Mouse (Mus musculus) MEL (cell line): ENCODE results near the gene Gpha2. TPM values are rescaled to one million over a fixed set of nuclear protein-coding genes. Genes with fewer than 3 reads are reported as not detected.
A peak's percentile ranks its signal among the peaks of the same experiment; 100 is the strongest.

Source experiments
- DNase-seq: peaks from one replicate; pipeline ENCODE4 v3.0.0; 2011; ENCODE audit warnings: low read depth, low spot score
- H3K27ac ChIP-seq: 2 replicates; pipeline ENCODE4 v1.5.1; 2012; ENCODE audit warnings: low read depth, mild to moderate bottlenecking, control low read depth, low read length, moderate library complexity; ENCODE audit not compliant: control insufficient read depth
- H3K27me3 ChIP-seq, 2 experiments: fragments of 150-350 bp in 1 of 2; sonication (generic) in 1 of 2; 2 replicates each; pipeline ENCODE4 v1.6.1; 2012; ENCODE audit warnings: low read length in 2 of 2, mild to moderate bottlenecking in 2 of 2, improper control_type of control experiment in 1 of 2, moderate library complexity in 1 of 2; ENCODE audit not compliant: insufficient read depth in 2 of 2, control insufficient read depth in 1 of 2
- H3K36me3 ChIP-seq, 2 experiments: 2 replicates each; pipeline ENCODE4 v1.6.1; 2012 to 2014; ENCODE audit warnings: low read length in 2 of 2, improper control_type of control experiment in 1 of 2, inconsistent platforms in 1 of 2, mild to moderate bottlenecking in 1 of 2; ENCODE audit not compliant: insufficient read depth in 2 of 2, control insufficient read depth in 1 of 2
- H3K4me1 ChIP-seq, 2 experiments: fragments of 150-350 bp in 1 of 2; sonication (generic) in 1 of 2; 2 replicates each; pipeline ENCODE4 v1.6.1; 2012; ENCODE audit warnings: low read length in 2 of 2, improper control_type of control experiment in 1 of 2, mild to moderate bottlenecking in 1 of 2; ENCODE audit not compliant: insufficient read depth in 2 of 2, control insufficient read depth in 1 of 2
- H3K4me3 ChIP-seq, 2 experiments: fragments of 150-350 bp in 1 of 2; sonication (generic) in 1 of 2; 2 replicates each; pipeline ENCODE4 v1.5.1; 2012; ENCODE audit warnings: low read depth in 2 of 2, low read length in 2 of 2, mild to moderate bottlenecking in 2 of 2, moderate library complexity in 2 of 2, control low read depth in 1 of 2, improper control_type of control experiment in 1 of 2; ENCODE audit not compliant: control insufficient read depth in 1 of 2, insufficient read depth in 1 of 2
- H3K79me2 ChIP-seq: 2 replicates; pipeline ENCODE4 v1.6.1; 2012; ENCODE audit warnings: mild to moderate bottlenecking, low read length, moderate library complexity; ENCODE audit not compliant: control insufficient read depth, poor library complexity, insufficient read depth
- H3K9ac ChIP-seq: 2 replicates; pipeline ENCODE4 v1.6.1; 2012; ENCODE audit warnings: low read depth, mild to moderate bottlenecking, control low read depth, low read length, moderate library complexity; ENCODE audit not compliant: control insufficient read depth, poor library complexity, severe bottlenecking
- H3K9me3 ChIP-seq: fragments of 150-350 bp; sonication (generic); replicated peaks from 2 replicates; pipeline ENCODE4 v1.6.1; 2012; ENCODE audit warnings: mild to moderate bottlenecking, low read length, improper control_type of control experiment, moderate library complexity; ENCODE audit not compliant: insufficient read depth
- BHLHE40 ChIP-seq: IDR thresholded peaks from 2 replicates; pipeline ENCODE4 v1.6.1; 2012; ENCODE audit warnings: low read depth, mild to moderate bottlenecking, inconsistent platforms, low read length, improper control_type of control experiment, borderline replicate concordance
- CTCF ChIP-seq, 3 experiments: IDR thresholded peaks in 2 of 3; conservative IDR thresholded peaks in 1 of 3; 2 replicates each; pipeline ENCODE4 v1.5.1; 2011 to 2012; ENCODE audit warnings: low read length in 3 of 3, low read depth in 2 of 3, mild to moderate bottlenecking in 2 of 3, improper control_type of control experiment in 1 of 3, inconsistent platforms in 1 of 3, mixed read lengths in 1 of 3, moderate library complexity in 1 of 3; ENCODE audit not compliant: control insufficient read depth in 1 of 3, insufficient read depth in 1 of 3, poor library complexity in 1 of 3, severe bottlenecking in 1 of 3
- EP300 ChIP-seq, 2 experiments: IDR thresholded peaks; 2 replicates each; pipeline ENCODE4 v1.6.1; 2011; ENCODE audit warnings: improper control_type of control experiment in 2 of 2, low read length in 2 of 2, low read depth in 1 of 2, mild to moderate bottlenecking in 1 of 2
- ETS1 ChIP-seq: IDR thresholded peaks from 2 replicates; pipeline ENCODE4 v1.6.1; 2012; ENCODE audit warnings: low read depth, mild to moderate bottlenecking, inconsistent platforms, low read length, improper control_type of control experiment, moderate library complexity
- MEF2A ChIP-seq: IDR thresholded peaks from 2 replicates; pipeline ENCODE4 v1.6.1; 2014; ENCODE audit warnings: low read depth, mild to moderate bottlenecking, inconsistent platforms, low read length, improper control_type of control experiment; ENCODE audit not compliant: poor library complexity, insufficient replicate concordance, severe bottlenecking; ENCODE audit errors: extremely low read depth
- MYB ChIP-seq: IDR thresholded peaks from 2 replicates; pipeline ENCODE4 v1.6.1; 2011; ENCODE audit warnings: mild to moderate bottlenecking, low read depth, low read length, improper control_type of control experiment
- POLR2A ChIP-seq, 2 experiments: IDR thresholded peaks; 2 replicates each; pipeline ENCODE4 v1.6.1; 2011 to 2012; ENCODE audit warnings: low read length in 2 of 2, mild to moderate bottlenecking in 2 of 2, control low read depth in 1 of 2, improper control_type of control experiment in 1 of 2, low read depth in 1 of 2, moderate library complexity in 1 of 2; ENCODE audit not compliant: control insufficient read depth in 1 of 2, insufficient read depth in 1 of 2, poor library complexity in 1 of 2
- POLR2AphosphoS5 ChIP-seq: IDR thresholded peaks from 2 replicates; pipeline ENCODE4 v1.6.1; 2012; ENCODE audit warnings: low read depth, borderline replicate concordance, mild to moderate bottlenecking, inconsistent platforms, low read length, moderate library complexity, mixed read lengths
- RCOR1 ChIP-seq: IDR thresholded peaks from 2 replicates; pipeline ENCODE4 v1.6.1; 2012; ENCODE audit warnings: low read depth, mild to moderate bottlenecking, inconsistent platforms, low read length, improper control_type of control experiment
- TAL1 ChIP-seq: IDR thresholded peaks from 2 replicates; pipeline ENCODE4 v1.6.1; 2012; ENCODE audit warnings: mild to moderate bottlenecking, inconsistent platforms, low read length, moderate library complexity, mixed read lengths
- TCF12 ChIP-seq: IDR thresholded peaks from 2 replicates; pipeline ENCODE4 v1.6.1; 2014; ENCODE audit warnings: low read depth, mild to moderate bottlenecking, inconsistent platforms, low read length, improper control_type of control experiment, moderate library complexity
- USF2 ChIP-seq, 2 experiments: IDR thresholded peaks; 2 replicates each; pipeline ENCODE4 v1.6.1; 2011 to 2012; ENCODE audit warnings: improper control_type of control experiment in 2 of 2, low read length in 2 of 2, borderline replicate concordance in 1 of 2, inconsistent platforms in 1 of 2, low read depth in 1 of 2, mild to moderate bottlenecking in 1 of 2; ENCODE audit not compliant: insufficient read depth in 1 of 2
- ZC3H11A ChIP-seq: IDR thresholded peaks from 2 replicates; pipeline ENCODE4 v1.6.1; 2012; ENCODE audit warnings: low read depth, mild to moderate bottlenecking, inconsistent platforms, low read length, improper control_type of control experiment
- ZNF384 ChIP-seq: IDR thresholded peaks from 2 replicates; pipeline ENCODE4 v1.6.1; 2012; ENCODE audit warnings: low read depth, mild to moderate bottlenecking, inconsistent platforms, low read length, improper control_type of control experiment
- polyA plus RNA-seq, 2 experiments: library from polyadenylated mRNA; stranded (reverse) in 1 of 2; unstranded in 1 of 2; fragments of >175 nt in 1 of 2; fragments of >200 nt in 1 of 2; gene quantifications; 2 replicates each; pipeline versions ENCODE4 v1.2.1 to v1.2.4; 2012; ENCODE audit warnings: low replicate concordance in 2 of 2, low read depth in 1 of 2; ENCODE audit not compliant: insufficient read length in 2 of 2, insufficient read depth in 1 of 2, missing spikeins in 1 of 2
- total RNA-seq: library from RNA; depleted of rRNA; stranded (reverse); fragments of 300-350 nt; gene quantifications from 2 replicates; pipeline ENCODE4 v1.2.3, GENCODE M21; 2012

Gene Gpha2
- total and polyA plus RNA-seq, 3 experiments, result 0.19 TPM; not detected in 2

DNA sequence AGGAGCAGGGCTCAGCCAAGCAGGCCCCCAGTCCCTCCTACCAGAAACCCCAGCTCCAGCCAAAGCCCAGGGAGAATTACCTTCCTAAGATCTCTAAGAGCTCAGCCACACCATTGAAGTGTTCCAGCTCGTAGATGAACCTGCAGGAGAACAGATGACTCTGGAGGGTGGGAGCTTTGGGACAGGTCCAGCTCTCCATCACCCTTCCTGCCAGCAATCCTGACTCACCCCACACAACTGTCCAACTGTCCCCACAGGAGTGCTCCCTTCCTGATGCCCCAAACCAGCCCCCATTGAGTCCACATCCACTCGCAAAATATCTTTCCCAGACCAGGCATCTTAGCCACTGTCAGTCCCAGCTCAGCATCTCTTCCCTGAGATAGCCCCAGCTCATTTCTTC lies 4.9 kb downstream of the Gpha2 start:
- DNase-seq, result no peak
- Histone ChIP-seq H3K27ac (no peak overlapping the region), H3K4me3 (no peak overlapping the region), H3K36me3 (peaks cover 0 to 8% of the 10 kb centered on the region in 2 experiments; a peak in 2 of 4 replicates), H3K27me3 (no peaks in the 10 kb centered on the region), H3K79me2 (peaks cover 5% of the 10 kb centered on the region; the same call in 1 of the 2 replicates), H3K4me1 (peaks cover 0 to 14% of the 10 kb centered on the region in 2 experiments; a peak in 2 of 4 replicates), H3K9me3 (no peaks in the 10 kb centered on the region), H3K9ac (no peak overlapping the region)
- TF ChIP-seq USF2 (IDR thresholded peaks at IDR 0.05; ENCODE audit: borderline replicate concordance in 1 of 2, insufficient read depth in 1 of 2, low read depth in 1 of 2, low read length in 2 of 2) (no peak), TAL1 (no peak), TCF12 (no peak), EP300 (IDR thresholded peaks at IDR 0.05; ENCODE audit: low read depth in 1 of 2, low read length in 2 of 2) (no peak), BHLHE40 (no peak), ZNF384 (no peak), POLR2A (IDR thresholded peaks at IDR 0.05; ENCODE audit: control insufficient read depth in 1 of 2, insufficient read depth in 1 of 2, low read depth in 1 of 2, low read length in 2 of 2, poor library complexity in 1 of 2) (no peak), RCOR1 (no peak), POLR2AphosphoS5 (no peak), ZC3H11A (no peak)

DNA sequence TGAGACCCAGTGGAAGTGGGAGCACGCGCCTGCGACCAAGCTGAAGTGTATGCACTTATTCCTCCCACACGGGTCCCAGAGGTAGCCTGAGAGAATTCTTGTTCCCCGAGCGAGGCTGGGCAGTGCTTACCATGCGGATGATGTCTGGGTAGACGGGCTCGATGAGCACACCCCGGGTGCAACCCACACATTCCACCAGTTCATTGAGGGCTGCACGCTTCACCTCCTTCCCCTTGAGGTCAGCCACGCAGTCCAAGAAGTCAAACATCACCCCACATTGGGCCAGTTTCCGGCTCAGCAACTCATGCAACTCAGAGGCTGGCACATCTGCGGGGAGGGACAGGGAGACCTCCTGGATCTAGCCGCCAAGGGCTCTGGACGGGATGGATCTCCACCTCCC lies 7.5 kb downstream of the Gpha2 start:
- H3K79me2 ChIP-seq, result peaks cover 5% of the 10 kb centered on the region; the same call in 1 of the 2 replicates
- H3K4me3 ChIP-seq, result no peak overlapping the region
- H3K9ac ChIP-seq, result no peak overlapping the region
- no peaks in the 10 kb centered on the region for H3K9me3 ChIP-seq
- no peak for TF ChIP-seq ZNF384
- peaks cover 0 to 22% of the 10 kb centered on the region in 2 experiments; a peak in 2 of 4 replicates for H3K36me3 ChIP-seq
- DNase-seq, result no peak
- H3K4me1 ChIP-seq, result peaks cover 2 to 27% of the 10 kb centered on the region in 2 experiments; a peak in 2 of 4 replicates
- no peak overlapping the region for H3K27ac ChIP-seq
- no peaks in the 10 kb centered on the region for H3K27me3 ChIP-seq

DNA sequence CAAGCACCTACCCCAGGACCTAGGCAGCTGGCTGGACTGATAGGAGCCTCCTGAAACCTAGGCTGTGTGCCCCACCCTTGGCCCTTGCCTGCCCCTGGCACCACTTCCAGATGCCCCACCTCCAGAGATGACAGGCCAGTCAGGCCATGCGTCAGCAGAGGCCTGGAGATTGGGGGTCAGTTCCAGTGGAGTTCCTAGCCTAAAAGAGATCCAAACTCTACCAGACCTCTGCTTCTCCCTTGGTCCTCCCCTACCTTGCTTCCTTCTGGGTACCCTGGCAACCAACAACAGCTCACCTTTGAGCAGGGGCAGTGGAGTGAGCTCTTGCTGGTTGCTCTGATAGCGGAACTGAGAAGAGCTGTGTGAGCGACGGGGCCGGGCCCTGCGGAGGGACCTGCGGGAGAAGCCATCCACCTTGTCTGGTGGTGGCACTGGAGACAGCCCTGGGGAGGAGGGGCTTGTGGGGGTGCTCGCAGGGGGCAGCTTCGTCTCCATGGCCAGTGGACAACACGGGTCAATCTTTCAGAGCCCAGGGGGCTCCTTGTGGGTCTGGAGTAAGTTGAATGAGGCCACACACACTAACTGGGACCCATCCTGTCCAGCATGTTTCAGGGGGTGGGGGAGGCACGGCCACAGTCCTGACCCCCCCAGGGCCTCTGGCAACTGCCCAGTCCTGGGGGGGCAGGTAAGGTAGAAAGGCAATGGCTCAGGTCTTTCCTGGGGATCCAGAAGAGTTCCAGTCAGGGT lies 8.3 kb downstream of the Gpha2 start:
- Histone ChIP-seq H3K79me2 (peaks cover 5% of the 10 kb centered on the region; the same call in 1 of the 2 replicates), H3K27ac (no peak overlapping the region), H3K27me3 (no peaks in the 10 kb centered on the region), H3K4me1 (peaks cover 2 to 32% of the 10 kb centered on the region in 2 experiments; a peak in 3 of 4 replicates), H3K36me3 (peaks cover 0 to 27% of the 10 kb centered on the region in 2 experiments; a peak in 2 of 4 replicates), H3K9me3 (no peaks in the 10 kb centered on the region), H3K9ac (peak overlapping the region; percentile 73), H3K4me3 (peak overlapping the region in 1 of 2 experiments; percentile 80; a peak in 2 of 4 replicates)
- peak; percentile 53 for TF ChIP-seq TAL1
- TF ChIP-seq ETS1, result peak; percentile 29; the same call in 1 of the 2 replicates
- TF ChIP-seq POLR2A (IDR thresholded peaks at IDR 0.05; ENCODE audit: control insufficient read depth in 1 of 2, insufficient read depth in 1 of 2, low read depth in 1 of 2, low read length in 2 of 2, poor library complexity in 1 of 2), result no peak
- TF ChIP-seq RCOR1, result no peak; the same call in 1 of the 2 replicates
- no peak for TF ChIP-seq MEF2A
- TF ChIP-seq CTCF (IDR thresholded peaks at IDR 0.05 in 2 of 3, conservative IDR thresholded peaks at IDR 0.05 in 1 of 3; ENCODE audit: control insufficient read depth in 1 of 3, insufficient read depth in 1 of 3, low read depth in 2 of 3, low read length in 3 of 3, poor library complexity in 1 of 3, severe bottlenecking in 1 of 3), result no peak
- no peak for TF ChIP-seq MYB
- 0 out of 2 replicates have a peak, but pooled peaks have one; percentile 11 for TF ChIP-seq TCF12
- TF ChIP-seq EP300 (IDR thresholded peaks at IDR 0.05; ENCODE audit: low read depth in 1 of 2, low read length in 2 of 2), result peak in 1 of 2 experiments; percentile 33; a peak in 1 of 4 replicates
- DNase-seq, result peak; percentile 37
